Mouse (Mus musculus) stomach, embryonic 16.5 days (tissue): ENCODE measurements around the gene Efcab14. TPM values are rescaled to one million over a fixed set of nuclear protein-coding genes. Genes with fewer than 3 reads are reported as not detected.
A peak's percentile ranks its signal among the peaks of the same experiment; 100 is the strongest.

Experiments
- ATAC-seq: fragments of 200-750 bp; cut with Nextera tagmentation; 2 replicates; pipeline ENCODE4 v1.8.0; 2017; ENCODE audit warnings: moderate number of reproducible peaks, moderate TSS enrichment; ENCODE audit not compliant: insufficient read depth, low FRiP score
- H3K27ac ChIP-seq: fragments of 300-500 bp; sonication (generic); 2 replicates; pipeline ENCODE4 v1.5.1; 2014; ENCODE audit warnings: low read length
- H3K27me3 ChIP-seq: fragments of 300-500 bp; sonication (generic); 2 replicates; pipeline ENCODE4 v1.6.1; 2014; ENCODE audit warnings: low read length, control low read depth, mixed read lengths; ENCODE audit not compliant: control insufficient read depth, insufficient read depth
- H3K36me3 ChIP-seq: fragments of 300-500 bp; sonication (generic); 2 replicates; pipeline ENCODE4 v1.6.1; 2014; ENCODE audit warnings: low read length; ENCODE audit not compliant: control insufficient read depth, insufficient read depth
- H3K4me1 ChIP-seq: fragments of 300-500 bp; sonication (generic); 2 replicates; pipeline ENCODE4 v1.6.1; 2014; ENCODE audit warnings: low read length, control low read depth, mixed read lengths; ENCODE audit not compliant: control insufficient read depth, insufficient read depth
- H3K4me2 ChIP-seq: fragments of 300-500 bp; sonication (generic); 2 replicates; pipeline ENCODE4 v1.6.1; 2014; ENCODE audit warnings: low read depth, low read length, mixed read lengths
- H3K4me3 ChIP-seq: fragments of 300-500 bp; sonication (generic); replicated peaks from 2 replicates; pipeline ENCODE4 v1.5.1; 2014; ENCODE audit warnings: mild to moderate bottlenecking, low read length
- H3K9ac ChIP-seq: fragments of 300-500 bp; sonication (generic); 2 replicates; pipeline ENCODE4 v1.6.1; 2014; ENCODE audit warnings: low read length
- H3K9me3 ChIP-seq: fragments of 300-500 bp; sonication (generic); replicated peaks from 2 replicates; pipeline ENCODE4 v1.6.1; 2016; ENCODE audit warnings: low read length, control low read depth; ENCODE audit not compliant: control insufficient read depth
- WGBS: fragments of 180-500 bp; shearing (Covaris S2); extraction: QIAGEN DNeasy Blood & Tissue Kit; methylation state at CpG from one replicate; pipeline ENCODE4 v1.1.7; 2014; 5-methylcytosine and 5-hydroxymethylcytosine counted together
- polyA plus RNA-seq: library from polyadenylated mRNA; unstranded; fragments of >200 nt; fragmentation: Nextera tagmentation; extraction: Ambion mirVana; gene quantifications from 2 replicates; pipeline ENCODE4 v1.2.1, GENCODE M21; 2015

The Efcab14 gene
- polyA plus RNA-seq, 1 experiment from 2014 or later, result 31.3 TPM

- H3K9ac ChIP-seq, result peak within 1 kb of the TSS; percentile 88
- H3K4me2 ChIP-seq, result peak within 1 kb of the TSS; percentile 79
- peak within 1 kb of the TSS; percentile 76 for H3K4me3 ChIP-seq
- WGBS, result under 1% methylated on average over 68 of the region's 69 CpGs
- peaks cover 7% of the 10 kb centered on the region for H3K4me1 ChIP-seq
- no peaks in the 10 kb centered on the region for H3K27me3 ChIP-seq
- H3K9me3 ChIP-seq, result no peaks in the 10 kb centered on the region
- H3K36me3 ChIP-seq, result no peaks in the 10 kb centered on the region
- H3K27ac ChIP-seq, result peak within 1 kb of the TSS; percentile 67; the same call in 1 of the 2 replicates
- peak; percentile 86 for ATAC-seq
Measured at GRCm38 (mm10) chr4:115784769-115785510, 47.4 kb downstream of the Efcab14 start, which contains the start of gene Atpaf1. TSS of gene Atpaf1 (plus strand) at chr4:115784812.

GRCm38 (mm10) chr4:115785511-115786034 is 48.0 kb downstream of the Efcab14 start:
- peak overlapping the region; percentile 76 for H3K4me3 ChIP-seq
- peak overlapping the region; percentile 79 for H3K4me2 ChIP-seq
- peak overlapping the region; percentile 67; the same call in 1 of the 2 replicates for H3K27ac ChIP-seq
- H3K27me3 ChIP-seq, result no peaks in the 10 kb centered on the region
- ATAC-seq, result no peak; the same call in 1 of the 2 replicates
- H3K9me3 ChIP-seq, result no peaks in the 10 kb centered on the region
- no peaks in the 10 kb centered on the region for H3K36me3 ChIP-seq
- H3K4me1 ChIP-seq, result peaks cover 7% of the 10 kb centered on the region
- WGBS, result 51% methylated on average over 7 of the region's 7 CpGs
- H3K9ac ChIP-seq, result peak overlapping the region; percentile 88

DNA sequence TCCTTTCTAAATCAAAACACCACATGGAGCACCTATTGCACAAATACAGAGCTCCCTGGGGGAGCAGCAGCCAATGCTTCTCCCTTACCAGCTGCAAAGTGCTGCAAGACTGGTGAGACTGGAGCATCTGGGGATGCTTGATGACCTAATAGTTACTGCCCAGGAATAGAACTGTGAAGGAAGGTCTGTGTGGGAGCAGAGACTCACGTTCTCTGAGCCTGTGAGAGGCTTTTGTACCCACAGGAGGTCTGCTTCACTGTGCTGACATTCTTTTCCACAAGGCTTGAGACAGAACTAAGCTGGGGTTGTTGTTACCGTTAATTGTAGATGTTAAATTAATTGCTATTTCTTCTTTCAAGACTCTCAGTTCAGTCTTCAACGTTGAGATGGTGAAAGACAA is 53.3 kb downstream of the Efcab14 start:
- no peaks in the 10 kb centered on the region; the same call in 1 of the 2 replicates for H3K4me1 ChIP-seq
- H3K27ac ChIP-seq, result no peak overlapping the region
- H3K4me2 ChIP-seq, result no peak overlapping the region
- ATAC-seq, result no peak
- H3K9ac ChIP-seq, result no peak overlapping the region
- no peaks in the 10 kb centered on the region for H3K9me3 ChIP-seq
- H3K4me3 ChIP-seq, result no peak overlapping the region
- WGBS, result 75% methylated on average over 3 of the region's 3 CpGs
- H3K36me3 ChIP-seq, result no peaks in the 10 kb centered on the region
- no peaks in the 10 kb centered on the region for H3K27me3 ChIP-seq

- no peaks in the 10 kb centered on the region for H3K9me3 ChIP-seq
- no peak for ATAC-seq
- H3K27me3 ChIP-seq, result no peaks in the 10 kb centered on the region
- no peak overlapping the region for H3K4me2 ChIP-seq
- H3K4me1 ChIP-seq, result no peaks in the 10 kb centered on the region
- no peak overlapping the region for H3K9ac ChIP-seq
- H3K36me3 ChIP-seq, result no peaks in the 10 kb centered on the region
- H3K27ac ChIP-seq, result no peak overlapping the region
- no peak overlapping the region for H3K4me3 ChIP-seq
- 61% methylated on average over 3 of the region's 3 CpGs for WGBS
Measured at GRCm38 (mm10) chr4:115795360-115795759, 57.8 kb downstream of the Efcab14 start.

DNA sequence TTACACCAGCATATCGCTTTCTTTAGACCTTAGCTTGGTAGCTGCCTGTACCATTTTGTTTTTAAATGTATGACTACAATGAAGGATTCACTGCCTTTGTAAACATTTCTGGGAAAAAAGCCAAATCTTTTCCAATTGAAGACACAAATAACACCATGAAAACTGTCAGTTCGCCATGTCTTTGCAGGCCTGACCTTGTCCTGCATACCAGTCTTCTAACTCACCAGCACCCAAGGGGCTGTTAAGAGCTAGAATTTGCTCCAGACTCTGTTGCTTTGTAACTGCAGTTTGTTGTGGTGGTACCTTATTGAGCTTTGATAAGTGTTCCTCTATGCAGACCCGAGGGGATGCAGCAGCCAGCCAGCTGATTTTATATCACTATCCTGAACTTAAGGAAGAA is 62.4 kb downstream of the Efcab14 start:
- Histone ChIP-seq H3K4me1 (no peaks in the 10 kb centered on the region), H3K9ac (no peak overlapping the region), H3K9me3 (no peaks in the 10 kb centered on the region), H3K4me2 (no peak overlapping the region), H3K4me3 (no peak overlapping the region), H3K36me3 (0 out of 2 replicates have a peak, but pooled peaks cover 5% of the 10 kb centered on the region), H3K27me3 (no peaks in the 10 kb centered on the region), H3K27ac (no peak overlapping the region)
- ATAC-seq, result no peak
- 77% methylated on average over 3 of the region's 3 CpGs for WGBS

DNA sequence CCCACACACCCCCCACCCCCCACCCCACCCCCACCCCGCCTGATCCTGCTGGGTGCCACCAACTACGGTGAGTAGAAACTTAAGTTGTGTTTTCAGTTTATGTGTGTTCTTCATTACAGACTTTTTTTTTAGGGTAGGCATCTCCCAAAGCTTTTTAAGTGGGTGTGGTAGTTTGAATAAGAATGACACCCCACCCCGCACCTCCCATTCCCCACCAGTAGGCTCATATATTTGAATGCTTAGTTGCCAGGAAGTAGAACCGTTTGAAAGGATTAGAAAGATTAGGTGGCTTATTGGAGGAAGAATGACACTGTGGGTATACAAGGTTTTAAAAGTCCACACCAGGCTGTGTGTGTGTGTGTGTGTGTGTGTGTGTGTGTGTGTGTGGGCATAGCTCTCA is 74.8 kb downstream of the Efcab14 start:
- WGBS, result 78% methylated on average over 4 of the region's 4 CpGs

DNA sequence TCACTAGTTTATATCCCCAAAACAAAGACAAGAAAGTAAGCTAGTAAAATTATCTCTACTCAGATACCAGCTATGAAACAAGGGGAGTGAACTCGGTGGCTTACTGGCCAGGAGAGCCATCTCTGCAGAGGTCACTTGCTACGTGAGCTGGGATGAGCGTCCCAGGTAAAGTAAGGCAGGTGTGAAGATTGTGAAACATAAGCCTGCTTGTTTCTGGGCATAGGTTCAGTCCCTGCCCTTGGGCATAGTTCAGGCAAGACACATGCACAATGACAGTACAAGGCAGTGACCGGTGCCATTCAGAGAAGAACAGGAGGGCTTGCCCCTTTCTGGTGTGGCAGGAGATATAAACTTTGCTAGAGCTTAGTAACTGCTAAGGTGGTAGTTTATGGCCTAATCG is 78.1 kb downstream of the Efcab14 start:
- WGBS, result 96% methylated on average over 5 of the region's 5 CpGs
- H3K9me3 ChIP-seq, result no peaks in the 10 kb centered on the region

More for the DNA sequence above, 74.8 kb downstream of the Efcab14 start:
- no peaks in the 10 kb centered on the region for H3K9me3 ChIP-seq
- H3K4me3 ChIP-seq, result no peak overlapping the region
- H3K27me3 ChIP-seq, result no peaks in the 10 kb centered on the region
- no peak overlapping the region for H3K4me2 ChIP-seq
- H3K27ac ChIP-seq, result no peak overlapping the region
- ATAC-seq, result no peak
- H3K36me3 ChIP-seq, result no peaks in the 10 kb centered on the region; the same call in 1 of the 2 replicates
- no peaks in the 10 kb centered on the region for H3K4me1 ChIP-seq
- no peak overlapping the region for H3K9ac ChIP-seq

GRCm38 (mm10) chr4:115820199-115820598 is 82.7 kb downstream of the Efcab14 start:
- Histone ChIP-seq H3K9me3 (no peaks in the 10 kb centered on the region), H3K36me3 (no peaks in the 10 kb centered on the region), H3K27me3 (no peaks in the 10 kb centered on the region), H3K27ac (no peak overlapping the region), H3K4me3 (no peak overlapping the region), H3K4me1 (no peaks in the 10 kb centered on the region), H3K4me2 (no peak overlapping the region), H3K9ac (no peak overlapping the region)
- ATAC-seq, result no peak
- 53% methylated on average over 3 of the region's 3 CpGs for WGBS

More for the DNA sequence above, 78.1 kb downstream of the Efcab14 start:
- ATAC-seq, result no peak
- no peaks in the 10 kb centered on the region; the same call in 1 of the 2 replicates for H3K36me3 ChIP-seq
- H3K4me1 ChIP-seq, result no peaks in the 10 kb centered on the region
- no peaks in the 10 kb centered on the region for H3K27me3 ChIP-seq
- no peak overlapping the region for H3K9ac ChIP-seq
- H3K27ac ChIP-seq, result no peak overlapping the region
- no peak overlapping the region for H3K4me3 ChIP-seq
- no peak overlapping the region for H3K4me2 ChIP-seq

GRCm38 (mm10) chr4:115820944-115821343 is 83.4 kb downstream of the Efcab14 start:
- Histone ChIP-seq H3K27ac (no peak overlapping the region), H3K9ac (no peak overlapping the region), H3K4me2 (no peak overlapping the region), H3K4me3 (no peak overlapping the region), H3K4me1 (no peaks in the 10 kb centered on the region), H3K36me3 (no peaks in the 10 kb centered on the region), H3K27me3 (no peaks in the 10 kb centered on the region), H3K9me3 (no peaks in the 10 kb centered on the region)
- no peak for ATAC-seq
- WGBS, result 52% methylated on average over 3 of the region's 3 CpGs
